Mouse (Mus musculus): ENCODE measurements around the gene Traf2.
A peak's percentile ranks its signal among the peaks of the same experiment; 100 is the strongest.

Gene Traf2

GRCm38 (mm10) chr2:25498622-25499478 lies 47.9 kb downstream of the Traf2 start:
- no peak for DNase-seq (ENCODE audit: low read depth, low spot score)

GRCm38 (mm10) chr2:25497846-25498575 lies 48.7 kb downstream of the Traf2 start:
- DNase-seq (ENCODE audit: low read depth, low spot score), result no peak

- DNase-seq (ENCODE audit: low read depth, low spot score), result peak; percentile 92
These were observed 50.3 kb downstream of the Traf2 start for GRCm38 (mm10) chr2:25496462-25496861.

- DNase-seq (ENCODE audit: low read depth, low spot score), result peak; percentile 79
These were observed 53.2 kb downstream of the Traf2 start, which contains the start of gene Lcn12 for GRCm38 (mm10) chr2:25493476-25493961. TSS of gene Lcn12 (minus strand) at chr2:25493911.

GRCm38 (mm10) chr2:25492988-25493387 lies 53.8 kb downstream of the Traf2 start:
- no peak for DNase-seq (ENCODE audit: low read depth, low spot score)

- DNase-seq (ENCODE audit: low read depth, low spot score), result peak; percentile 91
These were observed 58.1 kb downstream of the Traf2 start for GRCm38 (mm10) chr2:25488671-25489068.

GRCm38 (mm10) chr2:25487965-25488670 lies 58.6 kb downstream of the Traf2 start:
- DNase-seq (ENCODE audit: low read depth, low spot score), result no peak

- peak; percentile 99 for DNase-seq (ENCODE audit: low read depth, low spot score)
These were observed 61.7 kb downstream of the Traf2 start for GRCm38 (mm10) chr2:25484901-25485647.

GRCm38 (mm10) chr2:25482969-25483368 lies 63.8 kb downstream of the Traf2 start:
- peak; percentile 84 for DNase-seq (ENCODE audit: low read depth, low spot score)

GRCm38 (mm10) chr2:25480541-25480940 lies 66.2 kb downstream of the Traf2 start:
- no peak for DNase-seq (ENCODE audit: low read depth, low spot score)

- no peak for DNase-seq (ENCODE audit: low read depth, low spot score)
These were observed 67.0 kb downstream of the Traf2 start for GRCm38 (mm10) chr2:25479551-25480311.

- DNase-seq (ENCODE audit: low read depth, low spot score), result peak; percentile 98
These were observed 68.6 kb downstream of the Traf2 start for GRCm38 (mm10) chr2:25477967-25478675.

GRCm38 (mm10) chr2:25477541-25477940 lies 69.2 kb downstream of the Traf2 start:
- no peak for DNase-seq (ENCODE audit: low read depth, low spot score)

GRCm38 (mm10) chr2:25472550-25472949 lies 74.2 kb downstream of the Traf2 start:
- no peak for DNase-seq (ENCODE audit: low read depth, low spot score)

GRCm38 (mm10) chr2:25469969-25470368 lies 76.8 kb downstream of the Traf2 start, which contains the start of gene Ptgds:
TSS of gene Ptgds (minus strand) at chr2:25470046.
- DNase-seq (ENCODE audit: low read depth, low spot score), result peak; percentile 66

GRCm38 (mm10) chr2:25468962-25469915 lies 77.5 kb downstream of the Traf2 start:
- peak; percentile 92 for DNase-seq (ENCODE audit: low read depth, low spot score)
